Mouse (Mus musculus) cerebellum, postnatal 25 days (tissue): ENCODE results near the gene Gm20715.
"Not testable (repeated sequence)": the region's sequence is repeated elsewhere in the genome, so short reads cannot be mapped to it uniquely, and the experiment has no call there.

Experiments
- DNase-seq, 2 experiments: peaks; one replicate each; pipeline ENCODE4 v3.0.0; 2021; ENCODE audit warnings: mixed read lengths in 2 of 2

The Gm20715 gene

GRCm38 (mm10) chr7:6410043-6410442 is at the start of gene Gm20715:
Gene Gm20715 (plus strand): TSS chr7:6410277.
- DNase-seq = peak; percentile 35 to 65

DNA sequence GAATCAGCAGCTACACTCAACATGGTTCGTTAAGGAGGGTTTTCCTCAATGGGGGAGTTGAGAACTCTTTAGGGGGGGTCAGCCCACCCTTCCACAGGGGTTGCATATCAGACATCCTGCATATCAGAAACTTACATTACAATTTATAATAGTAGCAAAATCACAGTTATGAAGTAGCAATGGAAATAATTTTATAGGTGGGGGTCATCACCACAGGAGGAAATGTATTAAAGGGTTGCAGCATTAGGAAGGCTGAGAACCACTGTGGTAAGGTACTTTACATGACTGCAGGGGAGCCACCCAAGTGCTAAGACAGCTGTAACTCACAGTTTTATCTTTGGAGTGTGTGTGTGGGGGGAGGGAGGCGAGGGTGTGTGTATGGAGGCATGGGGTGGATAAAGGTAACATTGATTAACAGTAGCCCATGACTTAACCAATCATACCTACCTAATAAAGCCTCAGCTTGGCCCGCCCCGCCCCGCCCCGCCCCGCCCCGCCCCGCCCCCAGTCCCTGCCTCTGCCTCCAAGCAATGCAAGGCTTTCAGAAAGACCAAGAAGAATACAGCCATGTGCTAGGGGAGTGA is 49.5 kb upstream of the Gm20715 start:
- no peak for DNase-seq

DNA sequence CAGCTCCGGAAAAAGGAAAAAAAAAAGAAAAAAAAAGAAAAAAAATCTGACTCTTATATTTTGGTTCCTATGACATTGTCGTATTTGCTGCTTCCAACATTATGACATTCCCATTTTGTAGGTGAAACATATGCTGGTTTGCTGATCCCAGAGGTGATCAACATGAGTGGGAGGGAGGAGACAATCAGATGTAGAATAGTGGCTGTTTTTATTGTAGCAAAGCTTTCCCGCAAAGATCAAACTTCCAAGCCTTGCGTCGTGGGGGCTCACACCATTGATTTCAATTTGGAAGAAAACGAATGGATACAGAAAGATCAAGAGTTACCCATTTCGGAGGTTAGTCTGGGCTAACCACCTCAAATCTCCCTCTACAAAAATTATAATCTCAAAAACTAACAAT is 48.3 kb upstream of the Gm20715 start:
- no peak for DNase-seq

DNA sequence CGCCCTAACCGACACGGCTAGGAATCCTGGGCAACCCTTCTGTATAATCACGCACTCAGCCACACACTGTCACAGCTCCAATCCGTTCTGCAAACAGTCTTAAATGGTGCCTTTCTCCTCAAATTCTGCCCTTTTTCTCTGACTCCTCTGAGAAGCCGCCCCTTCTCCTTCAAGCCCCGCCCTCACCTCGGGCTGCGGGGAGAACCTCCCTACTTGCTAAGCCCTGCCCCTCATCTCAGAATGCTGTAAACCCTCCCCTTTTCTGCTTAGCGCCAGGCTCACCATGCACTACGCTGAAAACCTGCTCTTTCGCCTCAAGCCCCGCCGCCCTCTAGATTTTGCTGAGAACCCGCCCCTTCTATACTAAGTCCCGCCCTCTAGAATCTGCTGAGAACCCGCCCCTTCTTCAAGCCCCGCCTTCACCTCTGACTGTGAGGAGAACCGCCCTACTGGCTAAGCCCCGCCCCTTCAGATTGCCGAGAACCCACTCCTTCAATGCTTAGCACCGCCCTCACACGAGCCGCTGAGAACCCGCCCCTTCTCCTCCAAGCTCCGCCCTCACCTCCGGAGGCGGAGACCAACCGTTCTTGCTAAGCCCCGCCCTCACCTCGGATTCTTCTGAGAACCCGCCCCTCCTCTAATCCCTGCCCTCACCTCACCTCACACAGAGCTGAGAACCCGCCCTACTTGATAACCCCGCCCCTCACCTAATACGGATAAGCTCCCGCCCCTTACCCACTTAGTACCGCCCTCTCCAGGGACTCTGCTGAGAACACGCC is 47.6 kb upstream of the Gm20715 start:
- peak; percentile 98 to 99 for DNase-seq

GRCm38 (mm10) chr7:6363047-6363488 is 47.0 kb upstream of the Gm20715 start, which contains the start of gene Zfp78:
Gene Zfp78 (plus strand): TSS chr7:6363280.
- peak in 1 of 2 experiments; percentile 89 for DNase-seq

DNA sequence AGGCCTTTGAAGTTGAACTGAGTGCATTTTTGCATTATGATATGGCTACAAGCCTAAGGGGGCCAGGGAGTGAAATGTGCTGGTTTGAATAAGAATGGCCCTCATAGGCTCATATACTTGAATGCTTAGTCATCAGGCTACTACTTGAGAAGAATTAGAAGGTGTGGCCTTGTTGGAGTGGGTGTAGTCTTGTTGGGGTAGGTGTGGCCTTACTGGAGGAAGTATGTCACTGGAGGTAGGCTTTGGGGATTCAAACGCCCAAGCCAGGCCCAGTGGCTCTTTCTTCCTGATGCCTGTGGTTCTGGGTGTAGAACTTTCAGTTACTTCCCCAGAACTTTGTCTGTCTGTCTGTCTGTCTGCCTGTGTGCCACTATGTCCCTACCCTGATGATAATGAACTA is 45.3 kb upstream of the Gm20715 start:
- DNase-seq = no peak

DNA sequence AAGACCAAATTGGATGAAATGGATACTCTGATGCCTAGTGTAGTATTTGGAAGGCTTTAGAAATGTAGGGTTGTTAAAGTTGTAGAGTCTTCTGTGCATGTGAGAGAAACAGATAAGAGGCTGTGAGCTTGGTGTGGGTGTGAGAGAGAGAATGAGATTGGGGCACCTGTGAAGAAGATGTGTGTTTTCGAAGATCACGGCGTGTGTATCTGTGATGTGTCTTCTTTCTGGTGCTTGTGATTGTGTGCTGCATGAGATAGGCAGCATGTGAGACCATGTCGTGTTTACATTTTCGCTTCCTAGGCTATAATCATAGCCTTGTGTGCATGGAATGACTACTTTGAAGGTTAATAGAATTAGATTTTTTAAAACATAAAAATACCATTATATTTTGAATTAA is 42.9 kb upstream of the Gm20715 start:
- DNase-seq = no peak

DNA sequence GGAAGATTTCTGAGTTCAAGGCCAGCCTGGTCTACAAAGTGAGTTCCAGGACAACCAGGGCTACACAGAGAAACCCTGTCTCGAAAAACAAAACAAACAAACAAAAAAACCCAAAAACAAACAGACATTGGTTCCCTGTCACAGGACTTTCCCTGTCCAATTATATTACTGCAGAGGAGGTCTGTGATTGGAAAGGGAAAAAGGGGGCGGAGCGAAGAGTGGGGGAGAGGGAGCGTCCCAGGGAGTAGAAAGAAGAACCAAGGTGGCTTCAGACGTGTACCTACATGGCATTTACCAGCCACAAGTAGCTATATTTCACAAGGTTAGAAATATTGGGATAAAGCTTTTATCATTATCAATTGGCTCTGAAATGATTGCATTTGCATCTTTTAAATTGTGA is 41.9 kb upstream of the Gm20715 start:
- not testable (repeated sequence) for DNase-seq

DNA sequence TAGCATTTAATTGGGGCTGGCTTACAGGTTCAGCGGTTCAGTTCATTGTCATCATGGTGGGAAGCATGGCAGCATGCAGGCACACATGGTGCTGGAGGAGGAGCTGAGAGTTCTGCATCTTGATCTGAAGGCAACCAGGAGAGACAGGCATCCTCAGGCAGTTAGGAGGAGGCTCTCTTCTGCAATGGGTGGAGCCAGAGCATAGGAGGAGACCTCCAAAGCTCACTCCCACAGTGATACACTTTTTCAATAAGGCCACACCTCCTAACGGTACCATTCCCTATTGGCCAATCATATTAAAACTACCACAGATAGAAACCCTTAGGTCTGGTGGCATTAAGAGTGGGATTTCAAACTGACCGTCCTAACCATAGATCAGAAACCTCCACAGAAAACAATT is 40.6 kb upstream of the Gm20715 start:
- DNase-seq = no peak

GRCm38 (mm10) chr7:6372993-6373392 is 37.1 kb upstream of the Gm20715 start:
- DNase-seq = no peak

DNA sequence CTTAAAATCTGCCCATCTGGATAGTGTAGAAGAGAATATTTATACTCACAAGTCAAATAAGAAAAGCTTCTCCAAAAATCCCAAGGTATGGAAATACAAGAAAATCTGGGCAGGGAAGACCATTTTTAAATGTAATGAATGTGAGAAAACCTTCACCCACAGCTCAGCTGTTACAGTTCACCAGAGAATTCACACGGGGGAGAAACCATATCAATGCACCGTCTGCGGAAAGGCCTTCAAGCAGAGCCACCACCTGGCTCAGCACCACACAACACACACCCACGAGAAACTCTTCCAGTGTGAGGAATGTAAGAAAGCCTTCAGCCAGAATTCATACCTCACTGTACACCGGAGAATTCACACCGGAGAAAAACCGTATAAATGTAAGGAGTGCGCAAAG is 31.6 kb upstream of the Gm20715 start:
- no peak for DNase-seq

DNA sequence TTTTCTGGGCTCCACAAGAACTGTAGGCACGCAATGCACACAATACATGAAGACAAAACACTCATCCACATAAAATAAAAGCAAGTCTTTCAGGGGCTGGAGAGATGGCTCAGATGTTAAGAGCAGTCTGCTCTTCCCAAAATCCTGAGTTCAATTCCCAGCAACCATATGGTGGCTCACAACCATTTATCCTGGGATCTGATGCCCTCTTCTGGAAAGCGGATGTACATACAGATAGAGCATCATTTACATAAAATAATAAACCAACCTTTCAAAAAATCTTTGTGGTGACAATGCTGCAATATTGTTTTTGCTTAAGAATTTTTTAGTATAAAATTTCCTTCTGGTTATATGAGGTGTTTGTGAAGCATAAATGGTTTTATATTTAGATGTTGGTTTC is 28.6 kb upstream of the Gm20715 start:
- no peak for DNase-seq

DNA sequence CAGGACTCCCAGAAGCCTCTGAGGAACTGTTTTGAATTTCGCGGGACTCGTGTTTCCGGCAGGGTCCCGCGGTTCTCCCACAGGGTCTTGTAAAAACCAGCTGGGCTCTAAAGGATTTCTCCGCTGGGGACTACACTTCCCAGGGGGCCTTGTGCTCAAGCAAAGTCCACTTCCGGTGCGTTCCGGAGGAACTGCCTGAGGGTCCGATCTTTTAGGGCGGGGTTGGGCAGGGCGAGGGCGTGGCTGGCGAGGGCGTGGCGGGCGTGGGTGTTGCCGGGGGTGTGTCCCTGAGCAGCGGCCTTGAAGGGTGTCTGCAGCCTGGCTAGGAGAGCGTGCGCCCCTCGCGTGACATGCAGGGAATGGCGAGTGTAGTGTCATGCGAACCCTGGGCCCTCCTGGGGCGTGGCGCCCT is 27.0 kb upstream of the Gm20715 start, which contains the start of gene Zfp28:
Gene Zfp28 (plus strand): TSS at position 252 of the 412 bp plus-strand sequence.
- DNase-seq = peak; percentile 91 to 95

- no peak for DNase-seq
Measured at GRCm38 (mm10) chr7:6384011-6384410, 26.1 kb upstream of the Gm20715 start.

GRCm38 (mm10) chr7:6386995-6387394 is 23.1 kb upstream of the Gm20715 start:
- DNase-seq = no peak

GRCm38 (mm10) chr7:6388971-6389370 is 21.1 kb upstream of the Gm20715 start:
- no peak for DNase-seq

- DNase-seq = no peak
Measured at GRCm38 (mm10) chr7:6389449-6389848, 20.6 kb upstream of the Gm20715 start.

- peak; percentile 72 to 80 for DNase-seq
Measured at GRCm38 (mm10) chr7:6397996-6398975, 11.8 kb upstream of the Gm20715 start, which contains the start of gene Smim17. Gene Smim17 (plus strand): TSS chr7:6398715.

DNA sequence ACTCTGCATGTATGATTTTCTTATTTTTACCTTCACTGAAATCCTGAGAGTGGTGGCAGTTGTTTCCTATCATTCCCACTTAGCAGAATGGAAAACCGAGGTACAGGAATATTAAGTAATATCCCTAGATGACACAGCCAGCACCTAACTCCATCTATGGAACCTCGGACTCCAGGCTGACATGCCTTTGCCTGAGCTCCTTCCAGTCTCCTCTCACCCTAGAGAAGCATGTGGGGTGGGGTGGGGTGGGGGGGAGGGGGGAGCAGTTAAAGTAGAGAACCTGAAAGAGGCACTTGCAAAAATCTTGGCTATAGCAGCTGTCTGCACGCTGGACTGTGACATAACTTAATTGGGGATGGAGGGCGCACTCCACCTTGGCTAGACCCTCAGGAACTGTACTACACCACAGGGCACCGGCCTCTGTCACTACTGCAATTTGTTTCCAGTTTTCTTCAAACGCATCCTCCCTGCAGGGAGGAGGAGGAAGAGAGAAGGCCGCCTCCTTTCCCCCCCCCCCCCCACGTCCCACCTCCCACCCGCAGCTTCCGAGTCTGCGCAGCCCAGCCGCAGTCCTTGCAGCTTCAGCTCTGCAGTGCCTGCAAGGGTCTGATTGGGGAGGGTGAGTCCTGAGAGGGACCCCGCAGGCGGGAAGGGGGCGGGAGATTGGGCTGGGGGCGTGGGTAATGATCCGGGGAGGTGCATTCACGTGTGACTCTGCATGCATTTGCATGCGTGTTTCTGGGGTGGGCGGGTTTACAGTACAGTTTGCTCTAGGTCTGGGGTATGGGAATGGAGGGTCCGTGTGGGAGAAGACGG is 4.8 kb downstream of the Gm20715 start:
- peak; percentile 13 to 21 for DNase-seq

DNA sequence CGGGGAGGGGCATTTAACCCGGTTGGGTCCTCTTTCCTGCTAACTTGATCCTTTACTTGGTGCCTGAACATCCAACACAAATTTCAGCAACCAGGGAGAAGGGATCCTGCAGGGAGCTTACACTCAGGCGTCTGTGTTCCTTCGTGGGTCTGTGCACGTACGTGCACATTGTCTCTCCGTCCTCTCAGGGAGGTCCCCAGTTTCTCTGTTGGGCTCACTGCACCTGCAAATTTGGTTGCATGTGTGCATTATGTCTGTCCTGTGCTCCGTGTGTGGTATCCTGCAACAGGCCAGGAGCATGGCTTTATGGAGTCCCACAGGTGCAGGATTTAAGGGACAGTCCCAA is 5.3 kb downstream of the Gm20715 start:
- DNase-seq = no peak

DNA sequence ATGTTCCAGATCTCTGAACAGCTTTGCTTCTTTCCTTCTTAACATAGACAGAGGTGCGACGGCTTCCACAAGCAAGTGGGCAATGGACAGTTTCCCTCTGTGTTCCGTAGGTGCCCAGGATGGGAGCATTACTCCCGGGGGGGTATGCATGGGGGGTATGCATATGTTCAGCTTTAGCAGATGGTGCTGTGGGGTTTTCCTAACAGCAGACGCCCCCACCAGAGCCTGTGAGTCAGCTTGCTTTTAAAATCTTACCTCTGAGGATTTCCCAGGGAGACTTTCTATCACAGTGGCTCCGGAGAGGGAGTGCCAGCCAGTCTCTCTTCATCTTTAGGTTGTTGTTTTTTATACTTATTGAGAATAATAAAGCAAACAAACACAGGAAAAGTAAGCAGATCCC is 9.8 kb downstream of the Gm20715 start:
- DNase-seq = no peak

DNA sequence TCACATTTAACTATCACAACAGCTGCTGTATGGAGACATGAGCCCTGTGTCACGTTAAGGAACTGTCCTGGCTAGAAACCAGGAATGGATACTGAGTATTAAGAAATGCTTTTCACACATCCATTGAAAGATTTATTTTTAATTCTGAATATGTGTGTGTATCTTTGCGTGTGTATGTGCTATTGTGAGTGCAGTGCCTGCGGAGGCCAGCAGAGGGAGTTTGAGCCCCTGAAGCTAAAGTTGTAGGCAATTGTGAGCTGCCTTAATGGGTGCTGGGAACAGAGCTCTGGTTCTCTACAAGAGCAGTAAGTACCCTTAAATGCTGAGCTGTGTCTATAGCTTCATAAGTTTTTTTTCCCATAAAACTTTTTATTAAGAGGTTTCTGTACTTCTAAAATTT is 19.3 kb downstream of the Gm20715 start:
- DNase-seq = no peak
